Comparison of ENCODE assay signal across 13 mouse cellular contexts in the genomic region with DNA sequence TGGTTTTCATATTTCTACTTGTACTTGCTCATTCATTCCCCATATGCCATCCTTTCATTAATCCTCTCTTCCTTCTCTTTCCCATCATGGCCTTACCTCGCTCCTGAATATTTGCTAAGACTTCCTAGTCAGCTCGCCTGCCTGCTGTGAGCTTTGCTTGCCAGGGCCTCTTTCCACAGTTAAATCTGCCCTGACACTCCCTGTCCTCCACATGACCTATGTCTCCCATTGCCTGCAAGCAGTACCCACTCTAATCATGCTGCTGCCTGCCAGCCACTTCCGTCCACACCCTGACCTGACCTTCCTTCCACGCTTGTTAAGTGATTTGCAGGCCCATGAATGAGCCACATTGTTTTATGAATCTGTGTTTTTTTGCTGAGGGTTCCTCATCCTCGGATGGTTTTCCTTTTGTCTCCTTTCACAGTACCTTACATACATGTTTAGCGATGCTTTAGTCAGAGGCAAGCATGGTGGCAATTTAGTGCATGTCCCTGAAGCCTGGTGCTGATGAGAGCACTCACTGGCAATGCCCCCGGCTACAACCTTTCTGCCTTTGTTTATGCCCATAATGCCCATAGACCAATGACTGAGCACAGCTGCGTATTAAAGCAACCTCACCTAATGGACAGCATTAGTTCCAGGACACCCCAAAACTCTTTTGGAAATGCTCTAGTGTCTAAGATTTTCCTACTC.
DNase-seq lines count a peak whose midpoint lies in the region; ATAC-seq and TF ChIP-seq lines count a peak whose summit lies in the region.
"Had no signal": no experiment of that assay in that cellular context is flagged by ENCODE, and none has a peak within 500 bp of the region (broad histone marks: within the 10 kb centered on the region; RNA-seq: fewer than 3 reads in every experiment).

No protein-coding gene starts in this region.

- H3K36me3 ChIP-seq in forebrain, embryonic 13.5 days (ENCODE audit: poor library complexity, severe bottlenecking), result no peaks in the 10 kb centered on the region
- no peaks in the 10 kb centered on the region for H3K36me3 ChIP-seq in intestine, postnatal 0 days (ENCODE audit: control insufficient read depth, insufficient read depth)
- no peaks in the 10 kb centered on the region for H3K36me3 ChIP-seq in stomach, embryonic 16.5 days (ENCODE audit: control insufficient read depth, insufficient read depth, low read length)

- peaks cover 21% of the 10 kb centered on the region for H3K4me1 ChIP-seq in forebrain, embryonic 13.5 days
- no peaks in the 10 kb centered on the region for H3K4me1 ChIP-seq in intestine, postnatal 0 days (replicated peaks; ENCODE audit: control insufficient read depth, insufficient read depth, low read length)
- H3K4me1 ChIP-seq in stomach, embryonic 16.5 days (ENCODE audit: control insufficient read depth, insufficient read depth, low read length), result no peaks in the 10 kb centered on the region

- 57% methylated on average over 8 of the region's 8 CpGs for WGBS in forebrain, embryonic 13.5 days
- WGBS in intestine, postnatal 0 days, result 47% methylated on average over 8 of the region's 8 CpGs
- WGBS in stomach, embryonic 16.5 days, result 56% methylated on average over 8 of the region's 8 CpGs

- no peak overlapping the region; the same call in 1 of the 2 replicates for H3K9ac ChIP-seq in forebrain, embryonic 13.5 days
- H3K9ac ChIP-seq in intestine, postnatal 0 days (ENCODE audit: low read depth, low read length), result no peak overlapping the region
- no peak overlapping the region for H3K9ac ChIP-seq in stomach, embryonic 16.5 days (ENCODE audit: low read length)
- H3K9ac ChIP-seq: liver, embryonic 14.5 days had no signal

- H3K27me3 ChIP-seq in forebrain, embryonic 13.5 days, result no peaks in the 10 kb centered on the region
- H3K27me3 ChIP-seq in intestine, postnatal 0 days (replicated peaks; ENCODE audit: control insufficient read depth, insufficient read depth, low read length), result no peaks in the 10 kb centered on the region
- H3K27me3 ChIP-seq in stomach, embryonic 16.5 days (ENCODE audit: control insufficient read depth, insufficient read depth, low read length), result no peaks in the 10 kb centered on the region
- H3K27me3 ChIP-seq: CH12.LX had no signal

- H3K4me2 ChIP-seq in forebrain, embryonic 13.5 days, result no peak overlapping the region
- no peak overlapping the region for H3K4me2 ChIP-seq in intestine, postnatal 0 days (replicated peaks; ENCODE audit: low read depth)
- H3K4me2 ChIP-seq in stomach, embryonic 16.5 days (ENCODE audit: low read depth, low read length), result no peak overlapping the region

- peak; percentile 27 to 29 for DNase-seq in urinary bladder, adult 18-20 months (ENCODE audit: low spot score in 2 of 2)
- no peak for DNase-seq in urinary bladder, postnatal 25 days (ENCODE audit: low spot score)
- DNase-seq in heart, postnatal 4 days, result no peak
- DNase-seq in adrenal gland, adult (ENCODE audit: inconsistent age in 2 of 2, low spot score in 1 of 2), result no peak
- DNase-seq in lung, postnatal 4 days, result no peak
- DNase-seq: adrenal gland, postnatal 14 days; right cerebral cortex, postnatal 25 days; thymus, postnatal 25 days had no signal

- H3K4me3 ChIP-seq in forebrain, embryonic 13.5 days, result no peak overlapping the region
- no peak overlapping the region for H3K4me3 ChIP-seq in intestine, postnatal 0 days (ENCODE audit: low read depth, low read length)
- no peak overlapping the region for H3K4me3 ChIP-seq in stomach, embryonic 16.5 days (replicated peaks; ENCODE audit: low read length)

- peak overlapping the region; percentile 57 for H3K27ac ChIP-seq in forebrain, embryonic 13.5 days
- H3K27ac ChIP-seq in intestine, postnatal 0 days (ENCODE audit: low read depth, low read length), result no peak overlapping the region
- no peak overlapping the region for H3K27ac ChIP-seq in stomach, embryonic 16.5 days (ENCODE audit: low read length)
- H3K27ac ChIP-seq: liver, embryonic 14.5 days had no signal

- ATAC-seq in forebrain, embryonic 13.5 days, result peak; percentile 17; the same call in 1 of the 2 replicates
- peak; percentile 90 for ATAC-seq in intestine, postnatal 0 days
- ATAC-seq in stomach, embryonic 16.5 days (ENCODE audit: insufficient read depth, low FRiP score), result peak; percentile 79

- no peaks in the 10 kb centered on the region for H3K9me3 ChIP-seq in forebrain, embryonic 13.5 days (replicated peaks)
- no peaks in the 10 kb centered on the region for H3K9me3 ChIP-seq in intestine, postnatal 0 days (ENCODE audit: control insufficient read depth)
- H3K9me3 ChIP-seq in stomach, embryonic 16.5 days (replicated peaks; ENCODE audit: control insufficient read depth, low read length), result no peaks in the 10 kb centered on the region

- TF ChIP-seq CTCF in intestine, postnatal 0 days (IDR thresholded peaks at IDR 0.05; ENCODE audit: low read depth), result no peak

Comparison
In these comparisons a context has a peak if more than half of its experiments do, and no peak if none do; other contexts are left out.
1. DNase-seq: peak in urinary bladder, adult 18-20 months (2 of 2); none in urinary bladder, postnatal 25 days (single experiment), heart, postnatal 4 days (single experiment), adrenal gland, adult (0 of 2) and lung, postnatal 4 days (0 of 2).
2. ATAC-seq: peak in every context shown above with its lines; median percentile 90 in intestine, postnatal 0 days; 79 in stomach, embryonic 16.5 days; 17 in forebrain, embryonic 13.5 days.